Mouse (Mus musculus): ENCODE results near the gene Chl1. TPM values are rescaled to one million over a fixed set of nuclear protein-coding genes. Genes with fewer than 3 reads are reported as not detected.

The Chl1 gene
- total and polyA plus RNA-seq, 3 experiments = 0.11 TPM; not detected in 2

DNA sequence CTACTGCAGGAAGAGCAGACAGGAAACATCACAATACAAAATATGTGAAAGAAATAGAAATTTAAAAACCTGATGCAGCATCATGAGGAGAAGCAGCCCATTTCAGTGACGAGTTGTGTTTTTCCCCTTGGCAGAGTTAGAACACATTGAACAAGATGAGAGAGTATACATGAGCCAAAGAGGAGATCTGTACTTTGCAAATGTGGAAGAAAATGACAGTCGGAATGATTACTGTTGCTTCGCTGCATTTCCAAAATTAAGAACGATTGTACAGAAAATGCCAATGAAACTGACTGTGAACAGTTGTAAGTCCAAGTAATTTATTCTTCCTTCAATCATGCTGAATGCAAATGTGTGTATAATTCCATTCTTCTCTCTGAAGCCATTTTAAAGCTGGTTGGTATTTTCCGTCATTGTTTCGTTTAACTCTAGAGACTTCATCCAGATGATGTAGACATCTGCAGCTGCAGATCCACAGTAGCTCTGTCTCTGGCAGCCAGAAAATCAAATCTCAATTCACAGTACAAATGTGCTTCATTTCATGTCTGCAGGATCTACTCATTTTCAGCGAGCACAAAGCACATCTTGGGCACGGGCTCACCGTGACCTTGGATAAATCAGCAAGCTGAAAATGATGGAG, 155.4 kb downstream of the Chl1 start:
- H3K36me3 ChIP-seq (replicated peaks) = no peaks in the 10 kb centered on the region
- DNase-seq (ENCODE audit: low spot score) = no peak
- H3K27me3 ChIP-seq (ENCODE audit: insufficient read depth, low read length) = no peaks in the 10 kb centered on the region
- TF ChIP-seq GATA1 (IDR thresholded peaks at IDR 0.05; ENCODE audit: borderline replicate concordance, low read length) = no peak
- TF ChIP-seq CTCF (IDR thresholded peaks at IDR 0.05; ENCODE audit: low read depth, low read length) = no peak
- no peak for TF ChIP-seq GATA2 (IDR thresholded peaks at IDR 0.05; ENCODE audit: borderline replicate concordance, low read depth, low read length)
- no peak for TF ChIP-seq TAL1 (conservative IDR thresholded peaks at IDR 0.05; ENCODE audit: low read depth, low read length)
- no peak for TF ChIP-seq POLR2AphosphoS5 (IDR thresholded peaks at IDR 0.05; ENCODE audit: insufficient replicate concordance, low read depth, low read length)
- no peak overlapping the region for H3K4me3 ChIP-seq (ENCODE audit: low read depth, low read length)
- peaks cover 2% of the 10 kb centered on the region; the same call in 1 of the 2 replicates for H3K9me3 ChIP-seq (replicated peaks)
- ATAC-seq (ENCODE audit: extremely low read depth, insufficient number of reproducible peaks, low FRiP score, poor library complexity, severe bottlenecking) = no peak
- H3K4me1 ChIP-seq (ENCODE audit: insufficient read depth, low read depth, low read length) = no peaks in the 10 kb centered on the region

DNA sequence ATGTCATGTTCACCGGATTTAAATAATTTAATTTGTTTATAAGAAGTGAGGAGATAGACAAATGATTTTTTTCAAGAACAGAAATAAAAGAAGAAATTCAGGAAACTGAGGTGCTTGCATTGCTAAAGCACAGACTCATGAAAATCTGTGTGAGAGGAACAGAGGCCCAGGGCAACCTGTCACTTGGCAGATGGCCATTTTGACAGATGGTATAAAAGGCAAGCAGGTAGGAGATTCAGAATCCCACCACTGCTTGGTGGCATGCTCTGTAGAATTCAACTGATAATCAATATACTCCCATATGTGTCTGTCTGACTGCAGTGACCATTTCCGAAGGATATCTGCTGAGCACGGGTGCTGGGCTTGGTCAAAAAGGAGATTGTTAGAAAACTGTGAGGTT, 162.7 kb downstream of the Chl1 start:
- 0 out of 2 replicates have a peak, but pooled peaks cover 3% of the 10 kb centered on the region for H3K9me3 ChIP-seq (replicated peaks)
- no peak for TF ChIP-seq TAL1 (conservative IDR thresholded peaks at IDR 0.05; ENCODE audit: low read depth, low read length)
- no peak for DNase-seq (ENCODE audit: low spot score)
- no peak for ATAC-seq (ENCODE audit: extremely low read depth, insufficient number of reproducible peaks, low FRiP score, poor library complexity, severe bottlenecking)
- H3K36me3 ChIP-seq (replicated peaks) = no peaks in the 10 kb centered on the region
- no peak overlapping the region for H3K4me3 ChIP-seq (ENCODE audit: low read depth, low read length)
- no peaks in the 10 kb centered on the region for H3K4me1 ChIP-seq (ENCODE audit: insufficient read depth, low read depth, low read length)
- H3K27me3 ChIP-seq (ENCODE audit: insufficient read depth, low read length) = no peaks in the 10 kb centered on the region

DNA sequence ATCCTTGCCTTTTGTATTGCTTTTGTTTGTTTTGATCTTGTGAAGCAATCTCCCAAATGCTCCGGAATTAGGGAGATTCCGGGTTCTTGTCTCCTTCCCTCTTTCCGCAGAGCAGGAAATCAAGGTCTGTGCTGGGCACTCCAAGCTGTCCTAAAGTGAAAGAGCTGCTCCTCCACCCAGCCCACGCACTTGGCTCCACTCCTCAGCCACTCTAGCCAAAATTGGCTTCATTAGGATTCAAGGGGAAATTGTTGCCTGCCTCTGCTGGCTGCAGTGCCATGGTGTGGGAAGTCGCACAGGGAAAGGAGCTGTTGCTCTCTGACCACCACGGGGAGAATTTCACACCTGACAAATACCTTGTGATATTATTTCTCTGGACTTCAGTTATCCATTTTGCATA, 163.9 kb downstream of the Chl1 start:
- Histone ChIP-seq H3K27me3 (ENCODE audit: insufficient read depth, low read length) (no peaks in the 10 kb centered on the region), H3K36me3 (replicated peaks) (no peaks in the 10 kb centered on the region), H3K4me3 (ENCODE audit: low read depth, low read length) (no peak overlapping the region), H3K9me3 (replicated peaks) (0 out of 2 replicates have a peak, but pooled peaks cover 3% of the 10 kb centered on the region), H3K4me1 (ENCODE audit: insufficient read depth, low read depth, low read length) (no peaks in the 10 kb centered on the region)
- DNase-seq (ENCODE audit: low spot score) = no peak
- ATAC-seq (ENCODE audit: extremely low read depth, insufficient number of reproducible peaks, low FRiP score, poor library complexity, severe bottlenecking) = no peak
- no peak for TF ChIP-seq GATA2 (IDR thresholded peaks at IDR 0.05; ENCODE audit: borderline replicate concordance, low read depth, low read length)
- no peak for TF ChIP-seq POLR2AphosphoS5 (IDR thresholded peaks at IDR 0.05; ENCODE audit: insufficient replicate concordance, low read depth, low read length)
- no peak for TF ChIP-seq TAL1 (conservative IDR thresholded peaks at IDR 0.05; ENCODE audit: low read depth, low read length)
- TF ChIP-seq GATA1 (IDR thresholded peaks at IDR 0.05; ENCODE audit: borderline replicate concordance, low read length) = no peak
- TF ChIP-seq CTCF (IDR thresholded peaks at IDR 0.05; ENCODE audit: low read depth, low read length) = no peak

DNA sequence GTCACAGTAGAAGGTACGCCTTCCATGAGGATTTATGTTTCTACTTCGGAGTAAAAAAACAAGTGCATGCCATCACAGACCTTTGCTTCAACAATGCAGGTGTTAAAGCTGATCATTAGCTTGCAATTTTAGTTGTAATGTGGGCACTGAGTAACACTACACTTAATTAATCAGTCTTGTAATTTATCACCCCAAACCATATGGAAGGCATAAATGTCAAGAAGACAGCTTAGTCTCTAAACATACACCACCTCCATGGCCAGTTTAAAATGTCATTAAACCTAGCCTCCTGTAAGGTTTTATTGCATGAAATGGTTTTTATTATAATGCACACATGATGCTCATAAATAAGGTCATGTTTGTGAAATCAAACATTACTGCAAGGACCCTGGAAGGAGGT, 164.8 kb downstream of the Chl1 start:
- DNase-seq (ENCODE audit: low spot score) (no peak), ATAC-seq (ENCODE audit: extremely low read depth, insufficient number of reproducible peaks, low FRiP score, poor library complexity, severe bottlenecking) (no peak)
- no peak for TF ChIP-seq CTCF (IDR thresholded peaks at IDR 0.05; ENCODE audit: low read depth, low read length)
- TF ChIP-seq TAL1 (conservative IDR thresholded peaks at IDR 0.05; ENCODE audit: low read depth, low read length) = no peak
- TF ChIP-seq GATA2 (IDR thresholded peaks at IDR 0.05; ENCODE audit: borderline replicate concordance, low read depth, low read length) = no peak
- no peak for TF ChIP-seq GATA1 (IDR thresholded peaks at IDR 0.05; ENCODE audit: borderline replicate concordance, low read length)
- TF ChIP-seq POLR2AphosphoS5 (IDR thresholded peaks at IDR 0.05; ENCODE audit: insufficient replicate concordance, low read depth, low read length) = no peak
- Histone ChIP-seq H3K36me3 (replicated peaks) (no peaks in the 10 kb centered on the region), H3K4me3 (ENCODE audit: low read depth, low read length) (no peak overlapping the region), H3K4me1 (ENCODE audit: insufficient read depth, low read depth, low read length) (no peaks in the 10 kb centered on the region), H3K9me3 (replicated peaks) (0 out of 2 replicates have a peak, but pooled peaks cover 3% of the 10 kb centered on the region), H3K27me3 (ENCODE audit: insufficient read depth, low read length) (no peaks in the 10 kb centered on the region)

DNA sequence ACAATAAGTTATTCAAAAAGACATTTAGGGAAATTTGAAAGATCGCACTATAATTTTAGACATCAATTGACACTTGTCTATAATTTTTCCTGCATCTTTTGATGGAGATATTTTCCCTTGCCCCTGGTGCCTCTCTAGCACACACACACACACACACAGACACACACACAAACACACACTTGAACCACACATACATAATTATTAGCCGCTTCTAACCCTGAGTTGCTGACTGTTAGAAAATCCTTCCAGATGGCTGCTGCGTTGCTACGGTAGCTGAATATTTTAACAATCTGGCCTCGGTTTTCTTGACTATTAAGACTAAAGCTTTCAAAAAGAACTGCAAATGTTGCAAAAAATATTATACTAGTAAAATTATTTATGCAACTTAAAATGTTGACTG, 166.3 kb downstream of the Chl1 start:
- DNase-seq (ENCODE audit: low spot score) (no peak), ATAC-seq (ENCODE audit: extremely low read depth, insufficient number of reproducible peaks, low FRiP score, poor library complexity, severe bottlenecking) (no peak)
- H3K27me3 ChIP-seq (ENCODE audit: insufficient read depth, low read length) = no peaks in the 10 kb centered on the region
- no peaks in the 10 kb centered on the region for H3K4me1 ChIP-seq (ENCODE audit: insufficient read depth, low read depth, low read length)
- no peaks in the 10 kb centered on the region for H3K36me3 ChIP-seq (replicated peaks)
- no peak for TF ChIP-seq GATA1 (IDR thresholded peaks at IDR 0.05; ENCODE audit: borderline replicate concordance, low read length)
- TF ChIP-seq POLR2AphosphoS5 (IDR thresholded peaks at IDR 0.05; ENCODE audit: insufficient replicate concordance, low read depth, low read length) = no peak
- TF ChIP-seq TAL1 (conservative IDR thresholded peaks at IDR 0.05; ENCODE audit: low read depth, low read length) = no peak
- no peak for TF ChIP-seq CTCF (IDR thresholded peaks at IDR 0.05; ENCODE audit: low read depth, low read length)
- no peak for TF ChIP-seq GATA2 (IDR thresholded peaks at IDR 0.05; ENCODE audit: borderline replicate concordance, low read depth, low read length)
- H3K9me3 ChIP-seq (replicated peaks) = 0 out of 2 replicates have a peak, but pooled peaks cover 3% of the 10 kb centered on the region
- H3K4me3 ChIP-seq (ENCODE audit: low read depth, low read length) = no peak overlapping the region

- ATAC-seq (ENCODE audit: extremely low read depth, insufficient number of reproducible peaks, low FRiP score, poor library complexity, severe bottlenecking) = no peak
- TF ChIP-seq CTCF (IDR thresholded peaks at IDR 0.05; ENCODE audit: low read depth, low read length) (no peak), GATA1 (IDR thresholded peaks at IDR 0.05; ENCODE audit: borderline replicate concordance, low read length) (no peak), POLR2AphosphoS5 (IDR thresholded peaks at IDR 0.05; ENCODE audit: insufficient replicate concordance, low read depth, low read length) (no peak), TAL1 (conservative IDR thresholded peaks at IDR 0.05; ENCODE audit: low read depth, low read length) (no peak), GATA2 (IDR thresholded peaks at IDR 0.05; ENCODE audit: borderline replicate concordance, low read depth, low read length) (no peak)
- H3K4me1 ChIP-seq (ENCODE audit: insufficient read depth, low read depth, low read length) = no peaks in the 10 kb centered on the region
- H3K4me3 ChIP-seq (ENCODE audit: low read depth, low read length) = no peak overlapping the region
- no peaks in the 10 kb centered on the region for H3K36me3 ChIP-seq (replicated peaks)
- no peaks in the 10 kb centered on the region for H3K27me3 ChIP-seq (ENCODE audit: insufficient read depth, low read length)
- 0 out of 2 replicates have a peak, but pooled peaks cover 3% of the 10 kb centered on the region for H3K9me3 ChIP-seq (replicated peaks)
- DNase-seq (ENCODE audit: low spot score) = no peak
Observed at GRCm38 (mm10) chr6:103677072-103677471, 166.7 kb downstream of the Chl1 start.

All from G1E (cell line).